Mouse (Mus musculus) ovary, postnatal 14 days (tissue): ENCODE measurements around the gene Uri1.

Experiments
- DNase-seq: peaks from one replicate; pipeline ENCODE4 v3.0.0; 2022; ENCODE audit warnings: low spot score

The Uri1 gene

GRCm38 (mm10) chr7:38013946-38014345 lies 9.4 kb downstream of the Uri1 start:
- no peak for DNase-seq

- DNase-seq: no peak
Measured at GRCm38 (mm10) chr7:38012811-38013210, 10.5 kb downstream of the Uri1 start.

GRCm38 (mm10) chr7:38008359-38008758 lies 15.0 kb downstream of the Uri1 start:
- no peak for DNase-seq

- DNase-seq: no peak
Measured at GRCm38 (mm10) chr7:38002451-38002850, 20.9 kb downstream of the Uri1 start.

- DNase-seq: no peak
Measured at GRCm38 (mm10) chr7:37999691-38000090, 23.7 kb downstream of the Uri1 start.

GRCm38 (mm10) chr7:37992861-37993260 lies 30.5 kb downstream of the Uri1 start:
- no peak for DNase-seq

GRCm38 (mm10) chr7:37984866-37985265 lies 38.5 kb downstream of the Uri1 start:
- no peak for DNase-seq

GRCm38 (mm10) chr7:37983471-37983870 lies 39.9 kb downstream of the Uri1 start:
- DNase-seq: no peak

- DNase-seq: no peak
Measured at GRCm38 (mm10) chr7:37979729-37980128, 43.6 kb downstream of the Uri1 start.

- DNase-seq: no peak
Measured at GRCm38 (mm10) chr7:37978412-37978811, 44.9 kb downstream of the Uri1 start.

- no peak for DNase-seq
Measured at GRCm38 (mm10) chr7:37977676-37978075, 45.7 kb downstream of the Uri1 start.

- no peak for DNase-seq
Measured at GRCm38 (mm10) chr7:37972999-37973555, 50.3 kb downstream of the Uri1 start.

- no peak for DNase-seq
Measured at GRCm38 (mm10) chr7:37972571-37972970, 50.8 kb downstream of the Uri1 start.

- DNase-seq: no peak
Measured at GRCm38 (mm10) chr7:37962326-37962725, 61.0 kb downstream of the Uri1 start.

GRCm38 (mm10) chr7:37961247-37961646 lies 62.1 kb downstream of the Uri1 start:
- no peak for DNase-seq

GRCm38 (mm10) chr7:37951841-37952240 lies 71.5 kb downstream of the Uri1 start:
- DNase-seq: no peak

- DNase-seq: no peak
Measured at GRCm38 (mm10) chr7:37936459-37936858, 86.9 kb downstream of the Uri1 start.

- no peak for DNase-seq
Measured at GRCm38 (mm10) chr7:37935786-37936185, 87.6 kb downstream of the Uri1 start.

- peak; percentile 14 for DNase-seq
Measured at GRCm38 (mm10) chr7:37934770-37935182, 88.6 kb downstream of the Uri1 start.

GRCm38 (mm10) chr7:37933754-37934308 lies 89.5 kb downstream of the Uri1 start:
- DNase-seq: no peak

- DNase-seq: no peak
Measured at GRCm38 (mm10) chr7:37931631-37932030, 91.7 kb downstream of the Uri1 start.

- DNase-seq: no peak
Measured at GRCm38 (mm10) chr7:37929738-37930137, 93.6 kb downstream of the Uri1 start.

GRCm38 (mm10) chr7:37922999-37923398 lies 100.4 kb downstream of the Uri1 start:
- DNase-seq: no peak
